Mouse (Mus musculus): ENCODE data around the gene Foxc1. TPM values are rescaled to one million over a fixed set of nuclear protein-coding genes. Genes with fewer than 3 reads are reported as not detected.
A peak's percentile ranks its signal among the peaks of the same experiment; 100 is the strongest.

Foxc1 gene
- polyA plus RNA-seq (2015; fragmentation: Nextera tagmentation; extraction: Ambion mirVana) = 1.0 and 1.2 TPM in 2 replicates

DNA sequence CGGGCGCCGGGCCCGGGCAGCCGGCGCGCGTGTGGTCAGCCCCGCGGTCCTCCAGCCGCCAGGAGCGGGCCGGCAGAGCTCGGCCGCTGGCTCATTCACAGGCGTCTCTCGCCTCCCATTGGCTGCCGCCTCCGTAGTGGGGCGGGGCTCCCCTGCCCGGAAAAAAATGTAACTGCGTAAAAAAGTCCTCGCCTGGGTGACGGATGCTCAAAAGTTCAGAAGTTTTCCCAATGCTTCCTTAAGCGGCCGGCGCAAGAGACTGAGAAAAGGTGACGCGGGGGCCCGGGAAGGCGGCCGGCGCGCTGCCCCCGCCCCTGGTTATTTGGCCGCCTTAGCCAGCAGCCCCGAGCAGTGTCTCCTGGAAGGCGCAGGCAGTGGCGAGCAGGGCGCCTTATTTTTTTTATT, at the start of gene Foxc1:
Gene Foxc1 (plus strand): TSS at position 206 of the 405 bp plus-strand sequence.
- peak within 1 kb of the TSS; percentile 42 for H3K4me3 ChIP-seq
- peak; percentile 73 for ATAC-seq (replicated peaks)
- H3K27me3 ChIP-seq = peaks cover 73% of the 10 kb centered on the region
- H3K9ac ChIP-seq (replicated peaks) = peak within 1 kb of the TSS; percentile 32
- peak within 1 kb of the TSS; percentile 77 for H3K4me2 ChIP-seq (replicated peaks)
- H3K27ac ChIP-seq (replicated peaks) = peak within 1 kb of the TSS; percentile 57; the same call in 1 of the 2 replicates
- WGBS = under 1% methylated on average over 40 of the region's 40 CpGs
- no peaks in the 10 kb centered on the region for H3K36me3 ChIP-seq
- peaks cover 48% of the 10 kb centered on the region for H3K4me1 ChIP-seq
- no peaks in the 10 kb centered on the region for H3K9me3 ChIP-seq

DNA sequence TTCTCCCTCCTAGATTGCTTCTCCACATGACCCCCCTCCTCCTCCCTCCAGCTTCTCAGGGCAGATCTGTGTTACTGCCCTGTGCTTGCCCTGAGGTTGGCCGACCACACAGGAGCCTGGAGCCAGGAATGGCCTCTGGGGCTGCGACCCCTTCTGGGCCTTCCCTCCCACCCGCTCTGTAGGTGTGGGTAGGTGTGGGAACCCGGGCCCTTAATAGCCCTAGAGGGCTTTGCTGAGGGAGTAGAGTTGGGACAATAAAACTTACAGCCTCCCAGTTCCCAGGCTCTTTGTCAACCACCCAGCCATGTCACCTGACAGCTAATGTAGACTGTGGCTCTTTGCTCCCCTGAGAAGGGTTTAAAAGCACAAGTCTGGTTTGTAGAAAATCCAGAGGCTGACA, 46.0 kb upstream of the Foxc1 start:
- no peaks in the 10 kb centered on the region for H3K36me3 ChIP-seq
- no peak overlapping the region for H3K4me2 ChIP-seq (replicated peaks)
- H3K27me3 ChIP-seq = no peaks in the 10 kb centered on the region
- no peak overlapping the region for H3K9ac ChIP-seq (replicated peaks)
- no peak for ATAC-seq (replicated peaks)
- H3K4me3 ChIP-seq = no peak overlapping the region
- no peak overlapping the region for H3K27ac ChIP-seq (replicated peaks)
- no peaks in the 10 kb centered on the region for H3K9me3 ChIP-seq
- 69% methylated on average over 4 of the region's 4 CpGs for WGBS
- H3K4me1 ChIP-seq = no peaks in the 10 kb centered on the region

DNA sequence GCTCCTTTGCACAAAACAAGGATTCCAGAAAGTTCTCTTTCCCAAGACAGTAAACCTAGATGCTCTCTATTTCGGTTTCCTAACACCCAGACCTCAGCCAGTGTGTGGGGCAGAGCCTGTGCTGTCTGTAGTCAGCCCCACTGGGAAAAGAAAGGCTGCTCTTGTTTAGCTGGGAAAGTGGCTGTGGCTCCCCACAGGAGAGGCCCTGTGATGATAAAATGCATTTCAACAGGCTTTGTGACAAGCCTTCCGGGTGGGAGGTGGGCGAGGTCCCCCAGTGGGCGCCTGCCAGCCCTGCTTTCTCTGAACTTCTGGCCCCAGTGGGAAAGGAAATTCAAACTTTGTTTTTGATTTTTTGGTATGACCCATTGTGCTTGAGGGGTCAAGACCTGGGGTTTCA, 45.4 kb upstream of the Foxc1 start:
- WGBS = 75% methylated on average over 4 of the region's 4 CpGs
- ATAC-seq (replicated peaks) = no peak
- Histone ChIP-seq H3K27ac (replicated peaks) (no peak overlapping the region), H3K4me2 (replicated peaks) (no peak overlapping the region), H3K9me3 (no peaks in the 10 kb centered on the region), H3K9ac (replicated peaks) (no peak overlapping the region), H3K36me3 (no peaks in the 10 kb centered on the region), H3K4me1 (no peaks in the 10 kb centered on the region), H3K4me3 (no peak overlapping the region), H3K27me3 (no peaks in the 10 kb centered on the region)

DNA sequence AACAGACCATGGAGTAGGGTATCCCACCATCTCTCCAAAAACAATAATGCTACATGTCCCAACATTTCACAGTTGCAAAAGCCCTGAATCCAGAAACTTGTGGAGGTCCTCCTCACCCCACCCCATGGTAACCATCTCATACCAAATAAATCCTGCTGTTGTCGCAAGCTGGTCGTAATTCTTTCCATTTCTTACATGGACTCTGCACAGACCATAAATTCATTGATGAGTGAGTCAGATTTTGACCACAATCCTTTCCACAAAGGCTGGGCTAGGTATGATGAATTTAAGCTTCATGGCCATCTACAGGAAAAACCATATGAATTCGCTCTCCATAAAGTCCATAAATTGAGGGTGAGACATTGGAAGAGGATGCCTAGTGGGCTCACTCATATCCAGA, 42.0 kb upstream of the Foxc1 start:
- Histone ChIP-seq H3K27ac (replicated peaks) (no peak overlapping the region), H3K4me1 (no peaks in the 10 kb centered on the region), H3K27me3 (no peaks in the 10 kb centered on the region), H3K36me3 (no peaks in the 10 kb centered on the region), H3K4me2 (replicated peaks) (no peak overlapping the region), H3K9me3 (no peaks in the 10 kb centered on the region), H3K4me3 (no peak overlapping the region), H3K9ac (replicated peaks) (no peak overlapping the region)
- 96% methylated on average over 3 of the region's 3 CpGs for WGBS
- no peak for ATAC-seq (replicated peaks)

- no peak for ATAC-seq (replicated peaks)
- no peaks in the 10 kb centered on the region for H3K9me3 ChIP-seq
- H3K27me3 ChIP-seq = no peaks in the 10 kb centered on the region
- 99% methylated on average over 2 of the region's 2 CpGs for WGBS
- no peak overlapping the region for H3K4me3 ChIP-seq
- no peaks in the 10 kb centered on the region for H3K36me3 ChIP-seq
- H3K4me1 ChIP-seq = no peaks in the 10 kb centered on the region
- H3K9ac ChIP-seq (replicated peaks) = no peak overlapping the region
- no peak overlapping the region for H3K4me2 ChIP-seq (replicated peaks)
- no peak overlapping the region for H3K27ac ChIP-seq (replicated peaks)
Measured at GRCm38 (mm10) chr13:31765564-31765963, 40.9 kb upstream of the Foxc1 start.

DNA sequence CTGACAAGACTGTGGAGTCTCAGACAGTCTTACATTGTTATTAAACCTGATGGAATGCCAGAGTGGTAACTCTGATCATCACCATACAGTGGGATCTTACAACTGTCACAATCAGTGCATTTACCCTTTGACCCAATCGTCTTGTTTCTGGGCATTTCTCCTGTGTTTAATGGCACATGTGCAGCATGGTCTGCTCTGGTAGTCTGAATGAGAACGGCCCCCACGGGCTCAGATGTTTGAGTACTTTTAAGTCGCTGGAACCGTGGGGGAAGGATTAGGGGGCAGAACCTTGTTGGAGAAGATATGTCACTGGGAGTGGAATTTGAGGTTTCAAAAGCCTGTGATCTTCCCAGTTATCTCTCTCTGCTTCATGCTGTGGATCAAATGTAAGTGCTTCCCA, 33.6 kb upstream of the Foxc1 start:
- WGBS = 78% methylated on average over 5 of the region's 5 CpGs
- no peaks in the 10 kb centered on the region for H3K4me1 ChIP-seq

DNA sequence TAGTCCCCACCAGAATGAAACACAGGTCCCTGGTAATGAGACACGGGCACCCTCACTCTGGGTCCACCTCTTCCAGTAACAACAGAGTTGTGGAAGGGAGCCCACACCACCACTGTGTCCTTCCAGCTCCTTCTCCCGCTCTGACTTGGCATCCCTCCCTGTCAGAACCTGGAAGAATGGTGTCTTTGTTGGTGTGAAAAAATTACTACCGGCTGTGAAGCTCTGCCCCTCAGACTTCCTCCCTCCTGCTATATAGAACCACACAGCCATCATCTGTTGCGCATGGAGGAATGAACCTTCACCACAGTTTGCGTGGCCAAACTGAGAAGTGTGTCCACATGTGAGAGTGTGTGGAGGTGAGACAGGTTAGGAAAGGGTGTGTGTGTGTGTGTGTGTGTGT, 30.7 kb upstream of the Foxc1 start:
- Histone ChIP-seq H3K9me3 (no peaks in the 10 kb centered on the region), H3K4me2 (replicated peaks) (no peak overlapping the region), H3K4me1 (no peaks in the 10 kb centered on the region), H3K4me3 (no peak overlapping the region), H3K9ac (replicated peaks) (no peak overlapping the region), H3K27me3 (no peaks in the 10 kb centered on the region), H3K36me3 (no peaks in the 10 kb centered on the region), H3K27ac (replicated peaks) (no peak overlapping the region)
- no peak for ATAC-seq (replicated peaks)
- 58% methylated on average over 5 of the region's 5 CpGs for WGBS

More for the DNA sequence above, 33.6 kb upstream of the Foxc1 start:
- no peak overlapping the region for H3K4me2 ChIP-seq (replicated peaks)
- no peak overlapping the region for H3K4me3 ChIP-seq
- H3K27me3 ChIP-seq = no peaks in the 10 kb centered on the region
- H3K9me3 ChIP-seq = no peaks in the 10 kb centered on the region
- no peak overlapping the region for H3K27ac ChIP-seq (replicated peaks)
- H3K36me3 ChIP-seq = no peaks in the 10 kb centered on the region
- no peak for ATAC-seq (replicated peaks)
- no peak overlapping the region for H3K9ac ChIP-seq (replicated peaks)

- H3K36me3 ChIP-seq = no peaks in the 10 kb centered on the region
- H3K9me3 ChIP-seq = no peaks in the 10 kb centered on the region
- no peak overlapping the region for H3K4me3 ChIP-seq
- no peak overlapping the region for H3K4me2 ChIP-seq (replicated peaks)
- no peaks in the 10 kb centered on the region for H3K27me3 ChIP-seq
- no peak overlapping the region for H3K27ac ChIP-seq (replicated peaks)
- 81% methylated on average over 17 of the region's 17 CpGs for WGBS
- H3K4me1 ChIP-seq = no peaks in the 10 kb centered on the region
- ATAC-seq (replicated peaks) = no peak
- no peak overlapping the region for H3K9ac ChIP-seq (replicated peaks)
Measured at GRCm38 (mm10) chr13:31779281-31779981, 27.0 kb upstream of the Foxc1 start.

DNA sequence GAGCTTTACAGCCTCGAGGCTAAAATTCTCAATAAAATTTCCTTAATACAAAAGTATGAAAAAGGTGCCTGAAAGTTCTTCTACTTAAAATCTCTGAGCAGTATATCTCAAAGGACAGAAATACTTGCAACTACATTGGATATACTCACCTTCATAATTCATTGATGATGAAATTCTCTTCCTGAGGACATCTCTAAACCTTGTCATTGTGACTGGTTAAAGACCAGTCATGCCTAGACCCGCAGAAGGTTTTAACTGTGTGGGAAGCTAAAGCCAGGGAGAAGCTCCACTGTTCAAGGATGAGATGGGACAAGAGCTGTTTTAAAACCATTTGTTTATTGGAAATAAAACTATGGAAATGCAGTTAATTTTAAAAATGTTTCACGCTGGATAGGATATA, 26.1 kb upstream of the Foxc1 start:
- H3K4me3 ChIP-seq = no peak overlapping the region
- H3K9ac ChIP-seq (replicated peaks) = no peak overlapping the region
- H3K36me3 ChIP-seq = no peaks in the 10 kb centered on the region
- H3K9me3 ChIP-seq = no peaks in the 10 kb centered on the region
- no peak for ATAC-seq (replicated peaks)
- H3K27ac ChIP-seq (replicated peaks) = no peak overlapping the region
- no peak overlapping the region for H3K4me2 ChIP-seq (replicated peaks)
- WGBS = 88% methylated on average over 3 of the region's 3 CpGs
- H3K27me3 ChIP-seq = no peaks in the 10 kb centered on the region
- no peaks in the 10 kb centered on the region for H3K4me1 ChIP-seq

GRCm38 (mm10) chr13:31782063-31782462, 24.4 kb upstream of the Foxc1 start:
- no peaks in the 10 kb centered on the region for H3K36me3 ChIP-seq
- no peaks in the 10 kb centered on the region for H3K27me3 ChIP-seq
- no peak overlapping the region for H3K9ac ChIP-seq (replicated peaks)
- H3K4me2 ChIP-seq (replicated peaks) = no peak overlapping the region
- H3K4me1 ChIP-seq = no peaks in the 10 kb centered on the region
- no peak overlapping the region for H3K27ac ChIP-seq (replicated peaks)
- H3K4me3 ChIP-seq = no peak overlapping the region
- ATAC-seq (replicated peaks) = no peak
- H3K9me3 ChIP-seq = no peaks in the 10 kb centered on the region
- 92% methylated on average over 2 of the region's 2 CpGs for WGBS

DNA sequence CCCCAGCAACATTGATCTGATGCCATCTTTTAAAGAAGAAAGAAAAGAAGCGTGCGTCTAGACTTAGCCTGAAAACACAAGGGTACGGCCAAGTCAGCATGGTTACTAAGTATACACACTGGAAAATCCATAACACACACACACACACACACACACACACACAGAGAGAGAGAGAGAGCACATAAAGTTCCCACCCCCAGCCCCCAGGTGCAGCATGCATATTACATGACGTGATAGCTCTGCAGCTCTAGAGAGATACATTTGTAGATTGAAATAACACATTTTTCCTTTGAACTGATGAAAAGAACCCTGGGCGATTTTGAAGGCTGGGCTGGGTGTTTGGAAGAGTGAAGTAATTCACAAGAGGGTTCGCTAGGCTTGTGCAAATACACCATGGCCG, 21.7 kb upstream of the Foxc1 start:
- Histone ChIP-seq H3K27ac (replicated peaks) (no peak overlapping the region), H3K9me3 (no peaks in the 10 kb centered on the region), H3K4me1 (no peaks in the 10 kb centered on the region), H3K27me3 (no peaks in the 10 kb centered on the region), H3K4me2 (replicated peaks) (no peak overlapping the region), H3K36me3 (no peaks in the 10 kb centered on the region), H3K9ac (replicated peaks) (no peak overlapping the region), H3K4me3 (no peak overlapping the region)
- WGBS = 84% methylated on average over 7 of the region's 7 CpGs
- ATAC-seq (replicated peaks) = no peak

- 20% methylated on average over 17 of the region's 17 CpGs for WGBS
- Histone ChIP-seq H3K27ac (replicated peaks) (no peak overlapping the region), H3K4me1 (no peaks in the 10 kb centered on the region), H3K36me3 (no peaks in the 10 kb centered on the region), H3K9ac (replicated peaks) (no peak overlapping the region), H3K27me3 (peaks cover 6% of the 10 kb centered on the region), H3K4me2 (replicated peaks) (peak overlapping the region; percentile 33), H3K9me3 (no peaks in the 10 kb centered on the region), H3K4me3 (no peak overlapping the region; the same call in 1 of the 2 replicates)
- peak; percentile 77 for ATAC-seq (replicated peaks)
Measured at GRCm38 (mm10) chr13:31792480-31793132, 13.8 kb upstream of the Foxc1 start.

All from forebrain, embryonic 15.5 days (tissue).